Mouse (Mus musculus): ENCODE measurements around the gene Ccn2.

Gene Ccn2

GRCm38 (mm10) chr10:24642796-24643580, 47.7 kb downstream of the Ccn2 start:
- peak; percentile 58 for DNase-seq

GRCm38 (mm10) chr10:24645169-24645568, 49.9 kb downstream of the Ccn2 start:
- DNase-seq = no peak

Measured in layer of hippocampus, adult 9-11 months (tissue).